Mouse (Mus musculus): ENCODE measurements around the gene Oaz1. TPM values are rescaled to one million over a fixed set of nuclear protein-coding genes. Genes with fewer than 3 reads are reported as not detected.
A peak's percentile ranks its signal among the peaks of the same experiment; 100 is the strongest.

The Oaz1 gene
- polyA plus RNA-seq, 1 experiment from 2014 or later, result 1,560 TPM

DNA sequence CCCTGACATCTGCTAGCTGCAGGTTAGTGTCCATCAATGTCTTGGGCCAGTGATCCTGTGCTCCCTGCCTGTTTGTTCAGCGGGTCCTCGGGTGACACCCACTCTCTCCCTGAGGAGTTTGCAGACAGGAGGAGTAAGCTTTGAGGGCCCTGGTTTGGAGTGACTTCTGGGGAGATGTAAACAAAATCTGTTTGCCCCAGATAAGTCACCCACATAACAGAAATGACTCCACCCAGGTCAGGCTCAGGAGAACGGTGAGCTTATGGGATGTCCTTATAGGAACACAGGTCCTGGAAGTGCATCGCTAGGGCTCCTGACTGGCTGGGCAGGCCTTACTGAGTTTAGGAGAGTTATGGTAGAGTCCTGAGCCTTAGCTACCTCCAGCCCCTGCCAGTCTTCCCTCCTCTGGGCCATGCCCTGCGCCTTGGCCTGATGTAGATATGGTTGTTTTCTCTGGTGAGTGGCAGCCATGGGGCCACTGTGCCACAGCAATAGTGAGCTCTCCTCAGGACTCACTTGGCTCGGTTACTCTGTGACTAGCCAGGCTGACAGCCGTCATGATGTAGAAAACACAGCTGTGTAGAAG is 32.0 kb downstream of the Oaz1 start:
- Histone ChIP-seq H3K9me3 (replicated peaks; ENCODE audit: control insufficient read depth, low read length) (no peaks in the 10 kb centered on the region), H3K4me3 (replicated peaks; ENCODE audit: low read length) (no peak overlapping the region), H3K27me3 (ENCODE audit: control insufficient read depth, insufficient read depth, low read length) (no peaks in the 10 kb centered on the region), H3K4me1 (ENCODE audit: control insufficient read depth, insufficient read depth, low read length) (peaks cover 34% of the 10 kb centered on the region), H3K9ac (ENCODE audit: low read length) (peak overlapping the region; percentile 9; the same call in 1 of the 2 replicates), H3K4me2 (ENCODE audit: low read depth, low read length) (no peak overlapping the region), H3K27ac (ENCODE audit: low read length) (peak overlapping the region; percentile 1; the same call in 1 of the 2 replicates), H3K36me3 (ENCODE audit: control insufficient read depth, insufficient read depth, low read length) (0 out of 2 replicates have a peak, but pooled peaks cover 7% of the 10 kb centered on the region)
- no peak for ATAC-seq (ENCODE audit: insufficient read depth, low FRiP score)
- 62% methylated on average over 7 of the region's 7 CpGs for WGBS

DNA sequence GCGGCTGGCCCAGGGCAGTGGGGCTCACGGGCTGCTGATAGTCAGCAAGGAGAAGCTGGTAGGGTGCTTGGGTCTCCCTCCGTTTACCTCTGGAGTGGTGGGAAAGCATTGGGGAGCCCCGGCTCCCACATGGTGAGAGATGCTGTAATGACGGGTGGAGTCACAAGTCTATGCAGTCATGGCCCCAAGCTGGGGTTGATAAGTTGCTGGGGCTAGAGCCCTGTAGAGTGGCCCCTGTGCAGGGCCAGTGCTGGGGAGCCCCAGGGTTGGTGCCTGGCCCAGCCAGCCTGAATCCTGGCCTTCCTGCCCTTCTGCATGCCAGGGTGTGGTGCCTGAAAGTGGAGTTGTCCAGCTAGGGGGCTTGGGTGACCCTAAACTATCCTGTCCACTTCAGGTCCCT is 35.8 kb downstream of the Oaz1 start:
- peaks cover 7% of the 10 kb centered on the region; the same call in 1 of the 2 replicates for H3K36me3 ChIP-seq (ENCODE audit: control insufficient read depth, insufficient read depth, low read length)
- 91% methylated on average over 5 of the region's 5 CpGs for WGBS
- ATAC-seq (ENCODE audit: insufficient read depth, low FRiP score), result no peak

DNA sequence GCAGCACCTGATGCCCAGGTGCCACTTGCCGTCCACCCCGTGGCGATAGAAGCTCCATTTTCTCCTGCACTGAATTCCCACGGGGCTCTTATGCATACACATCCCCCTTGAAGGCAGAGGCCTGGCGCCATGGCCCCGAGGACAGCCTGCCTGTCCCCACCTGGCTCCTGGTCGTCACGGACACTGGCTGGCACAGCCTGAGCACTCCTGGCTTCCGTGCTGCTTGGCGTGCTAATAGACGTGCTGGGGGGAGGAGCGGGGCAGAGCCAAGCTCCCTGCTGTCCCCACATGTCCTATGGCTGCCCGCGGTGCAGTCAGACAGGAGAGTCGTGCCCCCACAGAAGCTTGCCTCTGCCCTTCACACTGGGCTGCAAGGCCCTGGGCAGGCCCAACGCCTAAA is 38.0 kb downstream of the Oaz1 start:
- WGBS, result 87% methylated on average over 16 of the region's 16 CpGs
- Histone ChIP-seq H3K27ac (ENCODE audit: low read length) (no peak overlapping the region), H3K36me3 (ENCODE audit: control insufficient read depth, insufficient read depth, low read length) (peaks cover 11% of the 10 kb centered on the region; the same call in 1 of the 2 replicates), H3K4me1 (ENCODE audit: control insufficient read depth, insufficient read depth, low read length) (no peaks in the 10 kb centered on the region), H3K4me2 (ENCODE audit: low read depth, low read length) (no peak overlapping the region), H3K9ac (ENCODE audit: low read length) (no peak overlapping the region), H3K4me3 (replicated peaks; ENCODE audit: low read length) (no peak overlapping the region), H3K9me3 (replicated peaks; ENCODE audit: control insufficient read depth, low read length) (no peaks in the 10 kb centered on the region), H3K27me3 (ENCODE audit: control insufficient read depth, insufficient read depth, low read length) (no peaks in the 10 kb centered on the region)
- ATAC-seq (ENCODE audit: insufficient read depth, low FRiP score), result no peak

More for the DNA sequence above, 35.8 kb downstream of the Oaz1 start:
- no peaks in the 10 kb centered on the region for H3K27me3 ChIP-seq (ENCODE audit: control insufficient read depth, insufficient read depth, low read length)
- no peak overlapping the region for H3K27ac ChIP-seq (ENCODE audit: low read length)
- no peak overlapping the region for H3K4me2 ChIP-seq (ENCODE audit: low read depth, low read length)
- peaks cover 9% of the 10 kb centered on the region; the same call in 1 of the 2 replicates for H3K4me1 ChIP-seq (ENCODE audit: control insufficient read depth, insufficient read depth, low read length)
- H3K4me3 ChIP-seq (replicated peaks; ENCODE audit: low read length), result no peak overlapping the region
- H3K9me3 ChIP-seq (replicated peaks; ENCODE audit: control insufficient read depth, low read length), result no peaks in the 10 kb centered on the region
- H3K9ac ChIP-seq (ENCODE audit: low read length), result no peak overlapping the region

DNA sequence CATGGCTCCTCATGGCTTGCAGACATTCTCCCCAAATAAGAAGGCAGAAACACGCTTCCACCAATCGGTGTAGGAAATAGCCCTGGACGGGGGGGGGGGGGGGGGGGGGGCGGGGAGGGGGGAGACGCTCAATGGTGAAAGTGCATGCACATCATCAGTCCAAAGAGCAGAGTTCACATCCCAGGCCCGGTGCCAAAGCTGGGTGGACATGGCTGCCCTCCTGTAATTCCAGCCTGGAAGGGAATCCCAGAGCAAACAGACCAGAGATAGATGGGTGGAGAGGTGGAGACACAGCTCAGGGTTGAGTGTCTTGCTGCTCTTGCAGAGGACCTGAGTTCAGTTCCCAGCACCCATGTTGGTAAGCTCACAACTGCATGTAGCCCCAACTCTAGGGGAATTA is 44.5 kb downstream of the Oaz1 start:
- Histone ChIP-seq H3K4me3 (replicated peaks; ENCODE audit: low read length) (no peak overlapping the region), H3K27me3 (ENCODE audit: control insufficient read depth, insufficient read depth, low read length) (no peaks in the 10 kb centered on the region), H3K4me1 (ENCODE audit: control insufficient read depth, insufficient read depth, low read length) (no peaks in the 10 kb centered on the region), H3K36me3 (ENCODE audit: control insufficient read depth, insufficient read depth, low read length) (peaks cover 5% of the 10 kb centered on the region; the same call in 1 of the 2 replicates), H3K9ac (ENCODE audit: low read length) (no peak overlapping the region), H3K4me2 (ENCODE audit: low read depth, low read length) (no peak overlapping the region), H3K27ac (ENCODE audit: low read length) (no peak overlapping the region), H3K9me3 (replicated peaks; ENCODE audit: control insufficient read depth, low read length) (no peaks in the 10 kb centered on the region)
- 77% methylated on average over 4 of the region's 6 CpGs for WGBS
- ATAC-seq (ENCODE audit: insufficient read depth, low FRiP score), result no peak

DNA sequence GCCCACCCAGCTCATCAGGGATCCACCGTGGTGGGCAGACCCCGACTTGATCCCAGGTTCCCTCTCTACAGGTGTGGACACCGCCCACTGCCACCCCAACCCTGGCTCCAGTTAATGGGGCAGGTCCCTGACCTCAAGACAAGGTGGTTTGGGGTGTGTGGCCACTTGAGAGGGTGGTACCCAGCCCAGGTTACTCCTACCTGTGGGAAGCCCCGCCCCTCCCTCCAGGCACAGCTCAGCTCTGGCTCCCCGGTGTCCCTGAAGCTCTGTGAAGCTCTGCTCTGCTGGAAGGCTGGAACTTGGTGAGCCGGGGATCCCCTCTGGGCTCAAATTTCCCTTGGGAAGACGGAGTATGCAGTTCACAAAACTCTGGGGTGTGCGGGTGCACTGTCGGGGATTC is 45.1 kb downstream of the Oaz1 start, which contains the start of gene Tmprss9:
Gene Tmprss9, plus strand, starts transcription at position 268 of the 400 bp plus-strand sequence.
- peak; percentile 46; the same call in 1 of the 2 replicates for ATAC-seq (ENCODE audit: insufficient read depth, low FRiP score)
- no peaks in the 10 kb centered on the region for H3K4me1 ChIP-seq (ENCODE audit: control insufficient read depth, insufficient read depth, low read length)
- H3K36me3 ChIP-seq (ENCODE audit: control insufficient read depth, insufficient read depth, low read length), result peaks cover 5% of the 10 kb centered on the region; the same call in 1 of the 2 replicates
- no peak within 1 kb of the TSS for H3K9ac ChIP-seq (ENCODE audit: low read length)
- no peak within 1 kb of the TSS for H3K4me2 ChIP-seq (ENCODE audit: low read depth, low read length)
- no peak within 1 kb of the TSS for H3K27ac ChIP-seq (ENCODE audit: low read length)
- no peaks in the 10 kb centered on the region for H3K9me3 ChIP-seq (replicated peaks; ENCODE audit: control insufficient read depth, low read length)
- 20% methylated on average over 9 of the region's 9 CpGs for WGBS
- no peaks in the 10 kb centered on the region for H3K27me3 ChIP-seq (ENCODE audit: control insufficient read depth, insufficient read depth, low read length)
- no peak within 1 kb of the TSS for H3K4me3 ChIP-seq (replicated peaks; ENCODE audit: low read length)

DNA sequence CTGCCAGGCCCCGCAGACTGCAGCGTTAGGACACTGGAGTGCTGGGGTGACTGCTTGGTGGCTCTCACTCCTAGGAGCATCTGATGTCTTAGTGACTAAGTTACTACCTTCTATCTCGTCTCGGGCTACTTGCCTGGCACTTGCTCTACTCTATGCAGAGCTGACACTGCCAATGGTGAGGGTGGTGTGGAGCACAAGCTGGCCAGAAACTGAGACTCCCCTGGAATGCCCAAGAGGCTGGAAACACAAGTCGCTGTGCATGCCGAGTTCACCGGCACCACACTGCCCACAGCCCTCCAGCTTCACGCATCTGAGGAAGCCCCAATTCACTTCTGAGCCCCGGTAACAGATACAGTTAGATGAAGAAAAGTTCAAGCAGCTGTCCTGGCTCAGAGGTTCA is 47.6 kb downstream of the Oaz1 start:
- H3K4me2 ChIP-seq (ENCODE audit: low read depth, low read length), result no peak overlapping the region
- no peaks in the 10 kb centered on the region for H3K27me3 ChIP-seq (ENCODE audit: control insufficient read depth, insufficient read depth, low read length)
- H3K36me3 ChIP-seq (ENCODE audit: control insufficient read depth, insufficient read depth, low read length), result no peaks in the 10 kb centered on the region
- no peak overlapping the region for H3K4me3 ChIP-seq (replicated peaks; ENCODE audit: low read length)
- no peaks in the 10 kb centered on the region for H3K9me3 ChIP-seq (replicated peaks; ENCODE audit: control insufficient read depth, low read length)
- no peak overlapping the region for H3K27ac ChIP-seq (ENCODE audit: low read length)
- H3K4me1 ChIP-seq (ENCODE audit: control insufficient read depth, insufficient read depth, low read length), result no peaks in the 10 kb centered on the region
- WGBS, result 79% methylated on average over 9 of the region's 9 CpGs
- ATAC-seq (ENCODE audit: insufficient read depth, low FRiP score), result no peak
- H3K9ac ChIP-seq (ENCODE audit: low read length), result no peak overlapping the region

DNA sequence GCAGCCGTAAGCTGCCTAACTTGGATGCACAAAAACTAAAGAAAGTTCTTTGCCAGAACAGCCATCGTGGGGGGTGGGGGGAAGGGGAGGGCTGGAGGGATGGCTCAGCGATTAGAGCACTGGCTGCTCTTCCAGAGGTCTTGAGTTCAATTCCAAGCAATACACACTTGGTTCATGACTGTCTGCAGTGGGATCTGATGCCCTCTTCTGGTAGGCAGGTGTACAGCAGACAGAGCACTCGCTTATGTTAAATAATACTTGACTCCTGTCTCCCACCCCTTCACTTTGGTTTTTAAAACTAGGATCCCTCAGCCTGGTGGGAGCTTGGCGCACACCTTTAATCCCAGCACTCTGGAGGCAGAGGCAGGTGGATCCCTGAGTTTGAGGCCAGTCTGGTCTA is 49.6 kb downstream of the Oaz1 start:
- H3K4me1 ChIP-seq (ENCODE audit: control insufficient read depth, insufficient read depth, low read length), result no peaks in the 10 kb centered on the region
- no peak for ATAC-seq (ENCODE audit: insufficient read depth, low FRiP score)
- WGBS, result 25% methylated on average over 5 of the region's 5 CpGs
- H3K4me3 ChIP-seq (replicated peaks; ENCODE audit: low read length), result no peak overlapping the region
- no peak overlapping the region for H3K4me2 ChIP-seq (ENCODE audit: low read depth, low read length)
- no peak overlapping the region for H3K27ac ChIP-seq (ENCODE audit: low read length)
- no peak overlapping the region for H3K9ac ChIP-seq (ENCODE audit: low read length)
- no peaks in the 10 kb centered on the region for H3K9me3 ChIP-seq (replicated peaks; ENCODE audit: control insufficient read depth, low read length)
- H3K27me3 ChIP-seq (ENCODE audit: control insufficient read depth, insufficient read depth, low read length), result no peaks in the 10 kb centered on the region
- no peaks in the 10 kb centered on the region for H3K36me3 ChIP-seq (ENCODE audit: control insufficient read depth, insufficient read depth, low read length)

DNA sequence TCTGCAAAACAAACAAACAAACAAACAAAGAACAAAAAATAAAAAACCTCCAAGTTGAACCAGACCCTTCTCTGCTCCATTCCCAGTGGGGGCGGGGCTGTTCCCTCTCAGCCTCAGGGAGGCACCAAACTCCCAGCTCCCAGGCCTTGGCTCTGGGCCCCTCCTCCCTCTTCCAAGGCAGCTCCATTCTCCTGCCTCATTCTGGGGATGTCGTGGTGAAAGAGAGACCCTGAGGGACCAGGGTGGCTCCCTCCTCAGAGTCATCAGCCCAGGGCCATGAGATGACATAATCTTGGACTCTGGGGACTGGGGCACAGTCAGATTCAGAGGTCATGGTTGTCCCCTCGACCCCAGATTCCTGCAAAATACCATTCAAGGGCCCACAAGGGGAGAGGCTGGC is 50.1 kb downstream of the Oaz1 start:
- Histone ChIP-seq H3K27ac (ENCODE audit: low read length) (no peak overlapping the region), H3K9ac (ENCODE audit: low read length) (0 out of 2 replicates have a peak overlapping the region, but pooled peaks have one; percentile 8), H3K36me3 (ENCODE audit: control insufficient read depth, insufficient read depth, low read length) (no peaks in the 10 kb centered on the region), H3K4me3 (replicated peaks; ENCODE audit: low read length) (no peak overlapping the region), H3K4me2 (ENCODE audit: low read depth, low read length) (no peak overlapping the region), H3K9me3 (replicated peaks; ENCODE audit: control insufficient read depth, low read length) (no peaks in the 10 kb centered on the region), H3K4me1 (ENCODE audit: control insufficient read depth, insufficient read depth, low read length) (no peaks in the 10 kb centered on the region), H3K27me3 (ENCODE audit: control insufficient read depth, insufficient read depth, low read length) (no peaks in the 10 kb centered on the region)
- no peak for ATAC-seq (ENCODE audit: insufficient read depth, low FRiP score)
- WGBS, result 36% methylated on average over 3 of the region's 3 CpGs
